Mouse (Mus musculus) kidney, adult 2 months (tissue): ENCODE results near the gene Galnt14.

Experiments used
- CTCF ChIP-seq: fragments of 200-500 bp; conservative IDR thresholded peaks from 2 replicates; pipeline ENCODE4 v1.5.1; 2011; ENCODE audit warnings: low read depth, mild to moderate bottlenecking, control low read depth, low read length, moderate library complexity, mixed read lengths; ENCODE audit not compliant: insufficient read depth, insufficient read length
- POLR2A ChIP-seq: fragments of 200-500 bp; IDR thresholded peaks from one replicate; pipeline ENCODE4 v1.6.1; 2011; ENCODE audit warnings: low read depth, low read length, control low read depth

DNA sequence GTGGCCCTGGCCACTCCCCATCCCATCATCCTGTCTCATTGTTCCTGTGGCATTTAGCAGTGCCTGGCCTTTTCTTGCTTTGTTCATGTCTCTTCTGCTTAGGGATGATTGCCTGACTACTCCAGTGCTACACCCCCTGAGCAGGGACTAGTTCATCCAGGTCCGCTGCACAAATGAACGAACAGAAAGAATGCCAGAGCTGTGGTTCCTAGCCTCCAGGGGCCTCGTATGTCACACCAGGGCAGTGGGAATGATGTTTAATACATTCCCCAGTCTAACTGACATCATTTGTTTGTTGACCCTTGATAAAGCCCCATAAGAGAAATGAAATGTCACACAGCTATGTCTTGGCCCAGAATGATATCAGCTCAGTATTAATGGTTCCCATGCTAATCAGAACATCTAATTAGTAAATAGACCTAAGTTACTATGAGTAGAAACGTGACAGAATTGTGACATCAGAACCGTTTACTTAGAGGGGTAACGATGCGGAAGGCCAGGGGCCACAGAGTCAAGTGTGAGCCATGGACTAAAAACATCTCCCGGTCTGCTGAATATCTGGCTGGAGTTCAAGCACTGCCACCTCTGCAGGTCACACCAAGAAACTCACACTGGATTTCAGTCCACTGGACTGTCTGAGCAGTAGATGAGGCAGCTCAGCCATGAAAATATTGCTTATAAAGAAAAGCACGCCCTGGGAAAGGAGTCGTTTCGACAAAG, 76.1 kb downstream of the Galnt14 start:
- TF ChIP-seq CTCF (no peak), POLR2A (no peak)
